Mouse (Mus musculus): ENCODE measurements at regions not wholly inside any gene's neighbourhood (a gene's known extent, or its start where the extent isn't known, plus 50 kb on each side); places are given as distances from the start of the nearest gene placed in this dataset.

DNA sequence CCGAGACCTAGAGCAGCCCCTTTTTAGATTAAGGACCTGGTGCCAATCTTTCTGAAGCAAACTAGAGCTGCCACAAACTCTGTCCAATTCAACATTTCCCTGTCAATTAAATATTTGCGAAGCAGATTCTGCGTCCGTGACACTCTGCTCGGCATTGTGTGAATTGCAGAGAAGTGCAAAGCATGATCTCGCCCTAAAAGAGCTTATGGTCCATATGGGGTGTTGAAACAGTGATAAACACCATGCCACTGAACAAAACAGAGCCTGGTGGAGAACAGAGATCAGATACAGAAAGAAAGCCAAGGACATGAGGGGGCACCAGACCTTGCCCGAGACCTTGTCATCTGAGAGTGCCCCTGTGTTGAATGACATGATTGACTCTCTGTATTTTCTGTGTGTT is 167.2 kb upstream of the Zfp703 start:
- Histone ChIP-seq H3K27ac (ENCODE audit: insufficient read depth, low read depth) (no peak overlapping the region), H3K79me2 (replicated peaks; ENCODE audit: control insufficient read depth, extremely low read depth, insufficient read depth, poor library complexity, severe bottlenecking) (no peaks in the 10 kb centered on the region), H3K9me3 (replicated peaks; ENCODE audit: low read length) (no peaks in the 10 kb centered on the region), H3K4me1 (ENCODE audit: control insufficient read depth in 1 of 2, insufficient read depth in 2 of 2) (peaks cover 7 to 51% of the 10 kb centered on the region in 2 experiments), H3K4me3 (replicated peaks in 1 of 3; ENCODE audit: low read depth in 2 of 3, low read length in 2 of 3, poor library complexity in 1 of 3) (no peak overlapping the region), H3K4me2 (ENCODE audit: insufficient read depth, low read depth, poor library complexity, severe bottlenecking) (no peak overlapping the region), H3K27me3 (replicated peaks) (no peaks in the 10 kb centered on the region), H3K9ac (ENCODE audit: insufficient read depth, low read depth) (no peak overlapping the region), H3K36me3 (replicated peaks in 1 of 2; ENCODE audit: control insufficient read depth in 1 of 2, insufficient read depth in 1 of 2, low read length in 1 of 2) (no peaks in the 10 kb centered on the region)
- dilution Hi-C loops (cut with MboI; ENCODE audit: extremely low pct_ligation_motif_present, extremely low pct_unique_long_range_greater_than_20kb, low sequenced_read_pairs) = no loop called here
- in situ Hi-C loops (cut with MboI; ENCODE audit: low pct_ligation_motif_present, low pct_unique_long_range_greater_than_20kb, low sequenced_read_pairs) = no loop called here
- no peak for DNase-seq (ENCODE audit: extremely low read depth)
- TF ChIP-seq ETS1 (conservative IDR thresholded peaks at IDR 0.05; ENCODE audit: low read depth, low read length) (no peak), NELFE (IDR thresholded peaks at IDR 0.05; ENCODE audit: low read depth, low read length) (no peak), PAX5 (IDR thresholded peaks at IDR 0.05; ENCODE audit: low read length) (no peak), POLR2A (IDR thresholded peaks at IDR 0.05; ENCODE audit: low read depth, low read length) (no peak), UBTF (IDR thresholded peaks at IDR 0.05; ENCODE audit: low read depth, low read length) (no peak), NRF1 (IDR thresholded peaks at IDR 0.05; ENCODE audit: low read depth, low read length) (no peak), JUN (IDR thresholded peaks at IDR 0.05; ENCODE audit: insufficient read depth, low read depth, low read length) (no peak), CHD2 (IDR thresholded peaks at IDR 0.05; ENCODE audit: low read length) (no peak)

DNA sequence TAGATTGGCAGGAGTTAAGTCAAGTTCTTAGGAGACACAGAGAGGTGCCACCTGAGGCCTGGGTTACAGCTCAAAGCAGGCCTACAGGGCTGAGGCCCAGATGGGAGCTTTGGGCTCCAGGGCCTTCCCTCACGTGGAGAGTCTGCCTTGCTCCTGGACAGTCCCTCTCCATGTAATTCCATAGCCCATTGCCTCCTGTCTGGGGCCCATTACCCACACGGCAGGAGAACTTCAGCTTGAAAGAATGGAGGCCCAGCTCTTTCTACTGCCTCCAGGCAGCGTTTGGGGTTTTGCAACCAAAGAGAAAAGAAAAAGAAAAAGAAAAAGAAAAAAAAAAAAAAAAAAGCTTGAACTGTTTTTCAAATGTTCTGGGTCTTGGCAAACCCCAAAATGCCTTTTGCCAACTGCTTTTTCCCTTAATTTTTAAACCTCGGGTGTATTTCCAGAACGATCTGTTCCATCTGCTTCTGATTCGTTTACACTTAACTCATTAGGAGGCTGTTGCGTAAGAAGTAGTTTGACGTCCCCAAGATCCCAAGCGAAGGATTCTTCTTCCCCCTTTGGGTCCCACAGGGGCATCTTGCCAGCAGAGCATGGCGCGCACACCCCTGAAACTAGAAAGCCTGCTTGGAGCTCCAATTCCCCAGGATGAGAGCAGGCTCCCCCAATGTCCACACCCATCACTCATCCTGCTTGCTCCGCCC is 165.4 kb upstream of the Zfp703 start:
- H3K4me1 ChIP-seq (ENCODE audit: control insufficient read depth in 1 of 2, insufficient read depth in 2 of 2) = peaks cover 12 to 34% of the 10 kb centered on the region in 2 experiments
- no peak overlapping the region for H3K9ac ChIP-seq (ENCODE audit: insufficient read depth, low read depth)
- dilution Hi-C loops (cut with MboI; ENCODE audit: extremely low pct_ligation_motif_present, extremely low pct_unique_long_range_greater_than_20kb, low sequenced_read_pairs) = no loop called here
- no peak overlapping the region for H3K4me2 ChIP-seq (ENCODE audit: insufficient read depth, low read depth, poor library complexity, severe bottlenecking)
- no peaks in the 10 kb centered on the region for H3K9me3 ChIP-seq (replicated peaks; ENCODE audit: low read length)
- no peaks in the 10 kb centered on the region for H3K27me3 ChIP-seq (replicated peaks)
- in situ Hi-C loops (cut with MboI; ENCODE audit: low pct_ligation_motif_present, low pct_unique_long_range_greater_than_20kb, low sequenced_read_pairs) = no loop called here
- TF ChIP-seq USF2 (conservative IDR thresholded peaks at IDR 0.05; ENCODE audit: low read depth, low read length) (no peak), CHD1 (IDR thresholded peaks at IDR 0.05; ENCODE audit: low read depth, low read length) (no peak), MAFK (IDR thresholded peaks at IDR 0.05; ENCODE audit: insufficient replicate concordance, low read length) (no peak), RAD21 (IDR thresholded peaks at IDR 0.05; ENCODE audit: low read depth, low read length) (no peak), CHD2 (IDR thresholded peaks at IDR 0.05; ENCODE audit: low read length) (no peak), EP300 (IDR thresholded peaks at IDR 0.05; ENCODE audit: low read length) (no peak), BHLHE40 (IDR thresholded peaks at IDR 0.05; ENCODE audit: low read depth, low read length) (no peak), ZMIZ1 (IDR thresholded peaks at IDR 0.05; ENCODE audit: low read depth, low read length) (no peak), ZNF384 (IDR thresholded peaks at IDR 0.05; ENCODE audit: low read depth, low read length) (no peak), HCFC1 (IDR thresholded peaks at IDR 0.05; ENCODE audit: low read depth, low read length) (no peak), UBTF (IDR thresholded peaks at IDR 0.05; ENCODE audit: low read depth, low read length) (no peak), MAZ (IDR thresholded peaks at IDR 0.05; ENCODE audit: low read depth, low read length) (no peak), RCOR1 (conservative IDR thresholded peaks at IDR 0.05; ENCODE audit: low read depth, low read length) (no peak), MAX (IDR thresholded peaks at IDR 0.05; ENCODE audit: low read length) (no peak), JUN (IDR thresholded peaks at IDR 0.05; ENCODE audit: insufficient read depth, low read depth, low read length) (no peak), NRF1 (IDR thresholded peaks at IDR 0.05; ENCODE audit: low read depth, low read length) (no peak), USF1 (IDR thresholded peaks at IDR 0.05; ENCODE audit: low read depth, low read length) (no peak), POLR2A (IDR thresholded peaks at IDR 0.05; ENCODE audit: low read depth, low read length) (no peak), KAT2A (IDR thresholded peaks at IDR 0.05; ENCODE audit: insufficient replicate concordance, low read length) (no peak), NELFE (IDR thresholded peaks at IDR 0.05; ENCODE audit: low read depth, low read length) (no peak)
- no peak overlapping the region for H3K4me3 ChIP-seq (replicated peaks in 1 of 3; ENCODE audit: low read depth in 2 of 3, low read length in 2 of 3, poor library complexity in 1 of 3)
- no peak for DNase-seq (ENCODE audit: extremely low read depth)
- H3K79me2 ChIP-seq (replicated peaks; ENCODE audit: control insufficient read depth, extremely low read depth, insufficient read depth, poor library complexity, severe bottlenecking) = no peaks in the 10 kb centered on the region
- H3K27ac ChIP-seq (ENCODE audit: insufficient read depth, low read depth) = no peak overlapping the region
- H3K36me3 ChIP-seq (replicated peaks in 1 of 2; ENCODE audit: control insufficient read depth in 1 of 2, insufficient read depth in 1 of 2, low read length in 1 of 2) = no peaks in the 10 kb centered on the region
